In genomic region chr17:46736160-46736559, GRCm38 (mm10) we compare ENCODE assay signal across 9 mouse cellular contexts. TPM values are rescaled to one million over a fixed set of nuclear protein-coding genes. Genes with fewer than 3 reads are reported as not detected.
DNase-seq lines count a peak whose midpoint lies in the region; ATAC-seq lines count a peak whose summit lies in the region.
"Had no signal": no experiment of that assay in that cellular context is flagged by ENCODE, and none has a peak within 500 bp of the region (broad histone marks: within the 10 kb centered on the region; RNA-seq: fewer than 3 reads in every experiment).

No protein-coding gene starts in this region.

- peak; percentile 44; the same call in 1 of the 2 replicates for ATAC-seq in frontal cortex, adult (ENCODE audit: low TSS enrichment)

- DNase-seq in frontal cortex, postnatal 10 days (ENCODE audit: low spot score in 2 of 2): no peak
- peak; percentile 51 for DNase-seq in ovary, postnatal 36 days (ENCODE audit: low spot score)
- no peak for DNase-seq in ovary, postnatal 14 days (ENCODE audit: low spot score)
- DNase-seq in embryo, embryonic 10.5 days (ENCODE audit: low spot score): peak; percentile 50
- peak; percentile 43 for DNase-seq in lung, postnatal 10 days
- DNase-seq in yolk sac, embryonic 10.5 days (ENCODE audit: low spot score): no peak
- DNase-seq in layer of hippocampus, adult 8-10 months (ENCODE audit: low spot score in 2 of 2): no peak

RNA-seq across cellular contexts. Expression of gene Gnmt, which starts 7.2 kb away (rescaled TPM):
- total RNA-seq in layer of hippocampus, adult 8-10 months (2022): 1 to 10 TPM in 2 of 4 experiments, under 1 TPM in 1, not detected in 1; 0.61 to 1.6 (median 1.2) TPM

RNA-seq across cellular contexts. Expression of gene Cnpy3, which starts 15.9 kb away (rescaled TPM):
- 10 to 100 TPM; 64.6 to 68.9 (median 67.9) TPM for total RNA-seq in layer of hippocampus, adult 8-10 months (2022)

RNA-seq across cellular contexts. Expression of gene Pex6, which starts 24.9 kb away (rescaled TPM):
- 10 to 100 TPM; 42.8 to 54.4 (median 51.9) TPM for total RNA-seq in layer of hippocampus, adult 8-10 months (2022)

RNA-seq across cellular contexts. Expression of gene Ptcra, which starts 27.4 kb away (rescaled TPM):
- total RNA-seq in layer of hippocampus, adult 8-10 months (2022): under 1 TPM in 2 of 4 experiments, not detected in 2; 0.29 to 0.49 TPM
- total RNA-seq: layer of hippocampus, postnatal 25 days had no signal

RNA-seq across cellular contexts. Expression of gene Ppp2r5d, which starts 31.2 kb away (rescaled TPM):
- total RNA-seq in layer of hippocampus, adult 8-10 months (2022): 10 to 100 TPM; 78.6 to 86.9 (median 81.8) TPM

Comparison
In these comparisons a context has a peak if more than half of its experiments do, and no peak if none do; other contexts are left out.
1. DNase-seq: peak in ovary, postnatal 36 days (single experiment), embryo, embryonic 10.5 days (single experiment) and lung, postnatal 10 days (single experiment); none in frontal cortex, postnatal 10 days (0 of 2), ovary, postnatal 14 days (single experiment), yolk sac, embryonic 10.5 days (single experiment) and layer of hippocampus, adult 8-10 months (0 of 2).